Mouse (Mus musculus) left cerebral cortex, postnatal 4 days (tissue): Measurements from ENCODE around the gene Asic3. TPM values are rescaled to one million over a fixed set of nuclear protein-coding genes. Genes with fewer than 3 reads are reported as not detected.
A peak's percentile ranks its signal among the peaks of the same experiment; 100 is the strongest.

Experiments used
- DNase-seq: peaks from one replicate; pipeline ENCODE4 v3.0.0-alpha.2; 2022
- intact Hi-C: fragments of 180-260 bp; cut with DNase I; formaldehyde crosslinking; loops from one replicate; pipeline ENCODE4 v1.15.1; 2025
- total RNA-seq, 2 experiments: library from RNA; stranded (reverse); gene quantifications; 2 replicates each; pipeline ENCODE4 v1.2.3; 2021

Gene Asic3
- not detected for total RNA-seq

DNA sequence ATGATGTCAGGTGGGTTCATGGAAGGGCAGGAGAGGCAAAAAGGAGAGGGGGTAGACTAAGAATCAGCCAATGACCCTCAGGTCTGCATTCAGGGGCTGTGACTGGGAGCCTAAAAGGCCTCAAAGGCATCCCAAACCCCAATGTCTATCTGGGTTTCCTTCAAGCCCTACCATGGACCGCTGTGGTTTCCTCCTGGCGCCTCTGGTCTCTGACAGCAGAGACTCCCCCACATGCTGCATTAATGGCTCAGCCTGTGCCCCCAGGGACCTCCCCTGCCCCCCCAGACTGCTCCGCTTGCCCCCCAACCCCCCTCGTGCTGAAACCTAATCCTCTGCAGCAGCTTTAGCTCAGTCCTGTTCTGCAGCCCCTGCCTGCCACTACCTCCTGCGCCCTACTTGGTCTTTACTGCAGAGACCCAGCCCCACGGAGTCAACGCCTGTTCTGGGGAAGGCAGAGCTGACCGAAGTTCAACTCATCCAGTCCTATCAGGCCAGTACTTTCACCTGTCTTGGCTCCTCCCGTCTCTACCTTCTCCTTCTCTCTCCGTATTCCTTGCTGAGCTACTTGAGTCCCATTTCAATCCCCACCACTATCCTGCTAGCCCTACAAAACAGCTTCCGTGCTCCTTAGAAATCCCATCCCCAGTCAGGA is at the start of gene Asic3:
Gene Asic3, plus strand, starts transcription at position 351 of the 652 bp plus-strand sequence.
- intact Hi-C loops, result no loop called here
- no peak for DNase-seq

DNA sequence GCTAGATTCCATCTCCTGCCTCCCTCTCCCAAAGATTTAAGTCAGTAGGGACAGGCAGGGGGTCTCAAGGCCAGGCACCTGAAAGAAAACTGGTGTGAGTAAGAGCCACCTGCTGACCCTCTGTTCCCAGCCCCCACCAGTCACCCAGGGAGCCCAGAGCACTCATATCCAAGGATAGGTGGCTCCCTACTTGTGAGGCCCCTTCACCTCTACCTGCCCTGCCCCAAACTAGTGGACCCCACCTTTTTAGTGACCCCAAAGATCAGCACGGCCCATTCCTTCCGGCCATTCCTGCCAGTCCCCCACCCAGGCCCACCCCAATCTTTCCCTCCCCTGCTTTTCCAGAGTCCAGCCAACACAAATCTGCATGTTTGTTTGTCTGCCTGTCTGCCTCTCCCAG is 49.7 kb upstream of the Asic3 start:
- DNase-seq, result no peak
- intact Hi-C loops, result loop anchor here (10.0 kb wide), 1 partner anchor 189 kb away; no protein-coding TSS in a partner anchor

DNA sequence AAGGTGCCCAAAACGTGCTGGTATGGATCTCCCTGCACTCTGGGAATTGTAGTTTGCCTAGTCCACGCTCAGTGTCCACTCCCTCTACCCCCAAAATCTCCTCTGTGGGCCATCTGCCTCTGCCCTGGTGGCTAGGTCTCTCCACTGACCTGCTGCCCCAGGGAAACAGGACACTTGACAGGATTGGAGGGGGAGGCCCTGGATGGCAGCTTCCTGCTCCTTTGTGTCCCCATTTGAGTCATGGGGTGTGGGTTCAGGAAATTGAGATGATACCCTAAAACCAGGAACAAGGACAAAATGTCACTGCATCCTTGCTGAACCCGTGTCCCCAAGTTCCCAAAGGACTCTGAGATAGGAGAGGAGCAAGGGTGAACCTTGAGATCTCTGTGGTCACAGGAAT is 49.1 kb upstream of the Asic3 start:
- DNase-seq, result no peak
- intact Hi-C loops, result loop anchor here (10.0 kb wide), 1 partner anchor 189 kb away; no protein-coding TSS in a partner anchor

DNA sequence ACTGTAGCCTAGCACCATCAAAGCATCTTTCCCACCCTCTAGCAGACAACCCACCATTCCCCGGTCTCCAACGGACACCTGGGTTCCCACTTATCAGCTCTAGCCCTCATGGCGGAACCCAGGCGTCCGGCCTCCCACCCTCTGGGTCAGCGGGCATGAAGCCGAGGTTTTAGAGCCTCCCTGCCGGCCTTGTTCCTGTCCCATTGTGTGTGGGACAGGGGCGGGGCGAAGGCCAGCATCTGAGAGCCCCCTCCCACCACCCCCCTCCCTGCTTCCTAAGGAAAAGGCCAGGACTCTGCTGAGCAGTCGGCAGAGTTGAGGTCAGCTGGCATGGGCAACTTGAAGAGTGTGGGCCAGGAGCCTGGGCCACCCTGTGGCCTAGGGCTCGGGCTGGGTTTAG is 48.7 kb upstream of the Asic3 start, which contains the start of gene Nos3:
Gene Nos3, plus strand, starts transcription at position 303 of the 400 bp plus-strand sequence.
- DNase-seq, result no peak
- intact Hi-C loops, result loop anchor here (10.0 kb wide), 1 partner anchor 190 kb away; no protein-coding TSS in a partner anchor

DNA sequence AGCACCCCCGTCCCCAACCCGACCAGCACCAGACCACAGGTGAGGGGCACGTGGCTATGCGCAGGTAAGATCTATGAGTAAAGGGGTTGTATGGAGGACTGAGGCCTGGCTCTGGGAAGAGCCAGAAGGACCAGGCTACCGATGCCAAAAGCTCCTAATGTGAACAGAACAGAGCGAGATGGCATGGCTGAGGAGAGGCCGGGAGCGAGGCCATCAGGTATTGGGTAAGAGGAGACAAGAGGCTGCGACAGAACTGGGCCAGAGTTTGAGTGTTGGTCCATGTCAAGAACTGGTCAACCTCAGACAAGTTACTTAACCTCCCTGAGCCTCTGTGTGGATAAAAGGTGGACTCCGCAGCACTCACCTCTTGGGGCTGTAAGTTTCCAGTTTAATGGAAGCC is 48.2 kb upstream of the Asic3 start:
- no peak for DNase-seq
- intact Hi-C loops, result loop anchor here (10.0 kb wide), 1 partner anchor 190 kb away; no protein-coding TSS in a partner anchor

DNA sequence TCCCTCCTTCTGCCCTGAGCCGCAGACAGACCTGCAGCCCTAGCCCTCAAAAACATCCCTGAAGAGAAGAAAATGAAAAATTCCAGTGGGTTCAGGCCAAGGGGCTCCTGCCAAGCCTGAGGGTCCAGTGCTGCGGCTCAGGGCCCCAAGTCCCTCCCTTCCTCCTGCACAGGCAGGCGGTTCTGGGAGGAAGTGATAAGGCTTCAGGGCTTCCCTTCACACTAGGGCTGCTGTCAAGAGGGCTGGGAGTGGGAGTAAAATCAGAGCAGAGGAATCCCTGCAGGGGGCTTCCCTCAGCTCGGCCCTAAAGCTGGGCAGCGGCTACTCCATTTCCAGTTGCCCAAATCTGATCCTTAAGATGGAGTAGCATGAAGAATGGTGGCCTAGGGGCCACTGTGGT is 47.7 kb upstream of the Asic3 start:
- intact Hi-C loops, result loop anchor here (10.0 kb wide), 1 partner anchor 191 kb away; no protein-coding TSS in a partner anchor
- no peak for DNase-seq

DNA sequence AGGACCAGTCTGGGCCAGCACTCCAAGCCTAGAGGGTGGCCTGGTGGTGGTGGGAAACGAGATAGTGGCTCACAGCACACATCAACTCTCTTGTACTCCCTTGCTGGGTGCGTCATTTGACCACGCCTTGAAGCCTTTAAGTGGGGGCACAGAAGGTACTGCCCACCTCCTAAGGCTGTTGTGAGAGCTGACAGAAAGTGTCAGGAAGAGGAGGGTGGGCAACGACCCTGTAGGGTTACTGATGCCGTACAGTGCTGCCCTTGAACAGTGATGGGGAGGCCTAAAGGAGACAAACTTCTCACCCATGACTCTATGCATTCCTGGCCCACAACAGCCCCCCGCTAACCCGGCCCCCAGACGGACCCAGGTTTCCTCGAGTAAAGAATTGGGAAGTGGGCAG is 46.8 kb upstream of the Asic3 start:
- intact Hi-C loops, result loop anchor here (10.0 kb wide), 1 partner anchor 192 kb away; no protein-coding TSS in a partner anchor
- no peak for DNase-seq

DNA sequence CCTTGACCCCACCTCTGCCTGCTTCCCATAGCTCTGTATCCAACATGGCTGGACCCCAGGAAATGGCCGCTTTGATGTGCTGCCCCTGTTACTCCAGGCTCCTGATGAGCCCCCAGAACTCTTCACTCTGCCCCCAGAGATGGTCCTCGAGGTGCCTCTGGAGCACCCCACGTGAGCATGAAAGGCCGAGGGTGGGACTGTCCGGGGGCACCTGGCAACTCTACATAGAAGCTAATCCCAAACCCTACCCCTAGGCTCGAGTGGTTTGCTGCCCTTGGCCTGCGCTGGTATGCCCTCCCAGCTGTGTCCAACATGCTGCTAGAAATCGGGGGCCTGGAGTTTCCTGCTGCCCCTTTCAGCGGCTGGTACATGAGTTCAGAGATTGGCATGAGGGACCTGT is 43.4 kb upstream of the Asic3 start:
- no peak for DNase-seq

DNA sequence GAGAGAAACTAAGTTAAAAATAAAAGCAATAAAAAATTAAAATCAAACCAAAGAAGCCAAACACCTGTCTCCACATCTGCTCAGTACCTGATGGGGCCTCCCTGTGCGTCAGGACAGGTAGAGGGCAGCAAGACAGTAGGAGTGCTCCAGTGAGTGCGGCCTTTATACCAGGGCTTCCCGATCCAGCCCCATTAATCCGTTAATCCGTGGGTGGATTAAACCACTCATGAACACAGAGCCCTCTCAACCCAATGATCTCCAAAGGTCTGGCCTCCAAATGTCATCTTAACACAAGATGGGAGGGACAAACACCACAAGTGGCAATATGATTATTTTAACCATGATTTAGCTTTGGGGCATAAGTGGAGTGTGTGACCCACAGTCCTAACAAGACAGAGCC is 39.4 kb upstream of the Asic3 start:
- no peak for DNase-seq
- intact Hi-C loops, result no loop called here

More for the DNA sequence above, 43.4 kb upstream of the Asic3 start:
- intact Hi-C loops, result loop anchor here (10.0 kb wide), 1 partner anchor 195 kb away; no protein-coding TSS in a partner anchor

DNA sequence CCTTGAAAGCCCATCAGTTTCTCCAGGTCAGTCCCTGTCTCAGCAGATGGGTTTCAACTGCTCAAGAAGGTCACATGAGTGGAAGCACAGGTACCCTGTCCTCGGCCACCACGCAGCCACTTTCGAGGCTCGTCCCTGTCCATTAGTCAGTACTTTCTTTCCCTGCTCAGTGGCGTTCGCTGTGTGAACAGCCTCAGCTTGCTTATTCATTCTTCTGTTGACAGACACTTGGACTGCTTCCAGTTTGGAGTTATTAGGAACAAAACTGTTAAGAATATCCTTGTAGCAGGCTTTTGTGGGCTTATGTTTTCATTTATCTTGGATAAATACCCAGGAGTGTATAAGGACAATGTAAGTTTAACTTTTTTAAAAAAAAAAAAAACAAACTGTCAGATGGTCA is 39.0 kb upstream of the Asic3 start:
- intact Hi-C loops, result no loop called here
- DNase-seq, result no peak

DNA sequence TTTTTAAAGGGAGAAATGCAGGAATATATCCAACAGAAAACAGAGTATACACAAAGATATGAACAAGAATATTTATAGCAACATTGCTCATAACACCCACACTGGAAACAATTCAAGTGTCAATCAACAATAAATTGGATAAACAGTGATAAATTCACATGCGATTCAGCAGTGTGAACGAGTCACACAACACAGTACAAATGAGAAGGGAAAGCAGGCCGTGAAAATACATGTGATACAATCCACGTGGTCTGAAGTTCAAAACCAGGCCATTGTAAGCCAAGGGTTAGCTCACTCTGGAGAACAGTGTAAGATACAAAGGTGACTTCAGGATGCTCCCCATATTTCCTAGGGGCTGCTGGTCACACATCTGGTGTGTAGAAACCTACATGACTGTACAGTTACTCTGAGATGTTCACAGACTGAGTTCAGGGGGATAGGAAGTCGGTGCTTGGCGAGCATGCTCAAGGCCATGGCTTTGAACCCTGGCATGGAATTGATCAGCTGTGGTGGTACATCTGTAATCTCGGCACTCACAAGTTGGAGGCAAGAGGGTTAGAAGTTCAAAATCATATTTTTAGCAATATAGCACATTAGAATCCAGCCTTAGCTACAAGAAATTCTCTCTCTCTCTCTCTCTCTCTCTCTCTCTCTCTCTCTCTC is 38.4 kb upstream of the Asic3 start:
- intact Hi-C loops, result no loop called here
- DNase-seq, result no peak

DNA sequence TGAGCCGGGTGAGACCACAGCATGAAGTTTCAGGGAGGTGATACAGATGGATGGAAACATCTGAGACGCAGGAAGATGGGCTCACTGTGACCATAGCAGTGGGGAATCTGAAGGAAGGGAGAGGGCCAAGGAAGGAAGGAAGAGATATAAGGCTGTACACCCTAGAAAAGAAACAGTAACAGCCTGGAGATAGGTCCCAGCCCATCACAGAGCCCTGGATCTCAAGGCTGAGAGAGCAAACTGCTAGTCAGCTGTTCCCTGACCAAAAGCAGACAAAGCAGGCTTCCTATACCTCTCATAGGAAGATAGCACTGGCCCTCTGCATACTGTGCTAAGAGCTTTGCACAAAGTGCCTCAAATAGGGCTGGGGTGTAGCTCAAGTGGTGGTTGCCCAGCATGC is 34.5 kb upstream of the Asic3 start:
- intact Hi-C loops, result no loop called here
- DNase-seq, result no peak

DNA sequence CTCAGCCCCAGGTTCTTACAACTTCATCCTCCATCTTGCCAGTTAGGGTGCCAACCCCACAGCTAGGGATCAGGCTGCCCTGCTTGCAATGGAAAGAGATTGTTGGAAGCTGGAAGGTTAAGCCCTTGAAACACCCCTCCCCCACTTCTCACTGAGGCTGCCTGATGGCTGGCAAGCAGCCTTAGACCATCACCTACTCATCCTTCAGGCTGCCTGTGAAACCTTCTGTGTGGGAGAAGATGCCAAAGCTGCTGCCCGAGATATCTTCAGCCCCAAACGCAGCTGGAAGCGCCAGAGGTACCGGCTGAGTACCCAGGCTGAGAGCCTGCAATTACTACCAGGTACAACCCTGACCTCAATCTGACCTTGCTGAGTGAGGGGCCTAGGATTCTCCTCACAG is 33.7 kb upstream of the Asic3 start:
- no peak for DNase-seq
- intact Hi-C loops, result no loop called here

DNA sequence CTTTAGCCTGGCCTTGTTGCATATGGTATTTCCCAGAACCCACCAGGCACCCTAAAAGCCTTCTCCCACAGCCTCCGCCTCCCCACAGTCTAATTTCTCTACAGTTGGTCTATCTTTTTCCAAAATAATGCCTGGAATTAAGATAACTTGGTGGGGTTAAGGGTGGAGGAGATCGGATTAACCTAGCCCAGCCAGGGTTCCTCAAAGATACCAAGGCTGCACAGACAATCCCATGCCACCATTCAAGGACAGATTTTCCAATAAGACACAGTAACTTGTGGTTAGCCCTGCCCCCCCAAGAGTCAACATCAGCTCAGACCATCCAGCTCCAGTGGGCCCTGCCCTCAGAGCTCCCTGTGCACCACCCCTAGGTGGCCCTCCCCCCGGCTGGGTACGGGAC is 32.7 kb upstream of the Asic3 start:
- intact Hi-C loops, result no loop called here
- DNase-seq, result no peak

DNA sequence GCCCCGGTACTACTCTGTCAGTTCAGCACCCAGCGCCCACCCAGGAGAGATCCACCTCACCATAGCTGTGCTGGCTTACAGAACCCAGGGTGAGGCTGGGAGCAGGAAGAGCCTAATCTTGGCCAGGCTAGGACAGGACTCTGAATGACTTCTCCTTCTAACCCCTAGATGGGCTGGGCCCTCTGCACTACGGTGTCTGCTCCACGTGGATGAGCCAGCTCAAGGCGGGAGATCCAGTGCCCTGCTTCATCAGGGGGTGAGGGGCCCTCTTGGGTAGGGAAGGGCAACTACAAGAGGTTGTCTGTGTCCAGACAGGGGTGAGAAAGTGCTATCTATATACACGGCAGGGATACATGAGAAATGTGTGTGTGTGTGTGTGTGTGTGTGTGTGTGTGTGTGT is 31.7 kb upstream of the Asic3 start:
- no peak for DNase-seq
- intact Hi-C loops, result no loop called here

DNA sequence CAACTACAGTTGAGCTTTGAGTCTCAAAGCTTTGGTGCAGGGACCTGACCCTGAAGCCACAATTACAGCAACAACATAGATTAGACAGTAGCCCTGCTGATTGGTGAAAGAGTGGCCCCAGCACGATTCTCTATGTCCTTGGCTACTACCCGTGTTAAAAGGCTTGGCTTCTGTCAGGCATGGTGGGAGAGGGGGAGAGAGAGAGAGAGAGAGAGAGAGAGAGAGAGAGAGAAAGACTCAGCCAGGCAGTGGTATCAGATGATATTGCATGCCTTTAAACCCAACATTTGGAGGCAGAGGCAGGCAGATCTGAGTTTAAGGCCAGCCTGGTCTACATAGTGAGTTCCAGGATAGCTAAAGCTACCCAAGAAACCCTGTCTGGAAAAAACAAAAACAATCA is 31.2 kb upstream of the Asic3 start:
- no peak for DNase-seq
- intact Hi-C loops, result no loop called here

DNA sequence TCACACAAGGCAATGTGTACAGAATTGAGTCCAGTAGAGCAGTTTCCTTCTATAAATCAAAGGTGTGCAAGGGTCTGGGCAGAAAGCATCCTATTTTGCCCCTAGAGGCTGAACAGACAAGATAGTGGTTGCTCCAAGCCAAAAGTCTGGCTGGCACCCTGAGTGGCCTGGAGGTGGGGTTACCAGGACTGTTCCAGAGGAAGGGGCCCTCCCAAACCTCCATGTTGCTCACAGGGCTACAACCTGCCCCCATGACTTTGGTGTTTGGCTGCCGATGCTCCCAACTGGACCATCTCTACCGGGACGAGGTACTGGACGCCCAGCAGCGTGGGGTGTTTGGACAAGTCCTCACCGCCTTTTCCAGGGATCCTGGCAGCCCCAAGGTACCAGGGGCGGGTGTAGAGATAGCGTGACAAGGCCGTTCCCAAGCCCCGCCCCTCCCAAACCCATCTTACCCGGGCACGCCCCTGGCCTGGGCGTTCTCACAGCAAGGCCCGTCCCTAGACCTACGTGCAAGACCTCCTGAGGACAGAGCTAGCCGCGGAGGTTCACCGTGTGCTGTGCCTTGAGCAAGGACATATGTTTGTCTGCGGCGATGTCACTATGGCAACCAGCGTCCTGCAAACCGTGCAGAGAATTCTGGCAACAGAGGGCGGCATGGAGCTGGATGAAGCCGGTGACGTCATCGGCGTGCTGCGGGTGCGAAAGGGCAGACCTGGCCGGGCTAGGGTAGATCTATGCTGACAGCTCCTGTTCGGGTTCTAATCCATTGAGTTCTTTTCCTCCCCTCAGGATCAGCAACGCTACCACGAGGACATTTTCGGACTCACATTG is 29.9 kb upstream of the Asic3 start:
- intact Hi-C loops, result no loop called here
- peak; percentile 94 for DNase-seq

DNA sequence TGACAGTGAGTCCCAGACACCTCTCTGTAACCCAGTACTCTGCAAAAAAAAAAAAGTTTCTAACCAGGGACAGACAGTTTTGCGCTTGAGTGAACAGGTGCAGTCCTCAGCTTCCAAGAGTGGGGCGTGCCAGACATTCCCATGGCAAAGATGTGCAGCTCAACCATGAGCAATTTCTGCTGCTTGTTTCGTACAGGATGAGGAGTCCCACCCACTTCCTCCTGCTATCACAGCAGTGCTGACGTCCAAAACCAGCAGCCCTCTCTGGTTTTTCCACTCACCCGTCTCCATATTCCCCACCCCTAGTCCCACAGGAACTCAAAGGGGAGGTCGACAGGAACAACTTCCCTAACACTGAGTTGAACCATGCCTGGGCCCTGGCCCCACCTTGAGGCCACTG is 28.8 kb upstream of the Asic3 start:
- intact Hi-C loops, result no loop called here
- DNase-seq, result no peak

DNA sequence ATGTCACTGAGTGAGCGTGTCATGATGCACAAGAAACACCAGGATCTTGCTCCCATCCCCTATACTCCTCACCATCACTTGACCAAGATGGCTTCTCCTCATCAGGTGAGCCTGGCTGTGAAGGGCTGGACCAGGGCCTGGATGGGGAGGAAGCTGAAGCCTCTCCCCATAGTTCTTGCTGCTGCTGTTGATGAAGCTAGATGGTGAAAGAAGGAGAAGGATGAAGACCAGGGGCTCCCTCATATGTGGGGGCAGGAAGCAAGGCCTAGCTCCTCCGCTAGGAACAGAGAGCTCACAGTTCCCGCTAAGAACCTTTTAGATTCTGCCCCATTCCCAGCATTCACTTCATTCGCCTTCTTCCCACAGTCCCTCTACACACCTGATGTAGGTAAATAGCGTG is 27.8 kb upstream of the Asic3 start:
- intact Hi-C loops, result no loop called here
- no peak for DNase-seq

DNA sequence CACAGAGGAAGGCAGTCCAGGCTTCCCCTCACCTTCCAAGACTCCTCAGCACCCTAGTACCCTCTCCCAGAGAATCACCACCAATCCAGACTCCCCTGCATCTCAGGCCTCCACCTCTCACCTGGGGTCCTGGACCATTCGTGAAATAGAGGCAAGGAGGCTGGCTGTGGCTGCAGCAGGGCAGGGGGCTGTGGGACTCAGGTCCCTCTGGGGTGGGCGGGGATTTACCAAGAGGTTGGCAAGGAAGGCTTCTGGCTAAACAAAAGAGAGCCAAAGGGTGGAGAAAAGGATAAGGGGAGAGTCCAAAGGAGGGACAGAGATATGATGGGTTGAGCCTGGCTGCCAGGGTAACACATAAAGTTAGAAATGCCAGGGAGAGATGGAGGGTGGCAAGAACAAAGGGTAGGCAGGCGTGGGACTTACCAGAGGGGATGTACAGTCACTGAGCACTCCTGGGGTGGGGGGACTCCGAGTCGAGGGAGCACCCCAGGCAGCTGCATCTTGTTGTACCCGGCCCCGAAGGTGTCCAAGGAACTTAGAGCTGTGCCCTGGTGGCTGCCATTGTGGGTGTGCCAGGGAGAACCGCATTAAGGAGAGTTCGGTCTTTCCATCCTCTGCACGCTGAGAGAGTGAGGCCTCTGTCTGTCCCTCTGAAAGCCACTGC is 27.2 kb upstream of the Asic3 start:
- intact Hi-C loops, result no loop called here
- no peak for DNase-seq
